Mouse (Mus musculus) layer of hippocampus, postnatal 10 days (tissue): ENCODE results near the gene Mthfsd. TPM values are rescaled to one million over a fixed set of nuclear protein-coding genes. Genes with fewer than 3 reads are reported as not detected.
A peak's percentile ranks its signal among the peaks of the same experiment; 100 is the strongest.

ENCODE experiments used
- DNase-seq, 2 experiments: peaks; one replicate each; pipeline ENCODE4 v3.0.0; 2021; ENCODE audit warnings: low spot score in 2 of 2
- total RNA-seq, 2 experiments: library from RNA; stranded (reverse); gene quantifications; 2 replicates each; pipeline ENCODE4 v1.2.3; 2021

Mthfsd gene
- total RNA-seq, 2 experiments from 2014 or later, result 28.1 to 29.3 TPM

GRCm38 (mm10) chr8:121088871-121089630 lies 19.1 kb downstream of the Mthfsd start:
- DNase-seq, result no peak

GRCm38 (mm10) chr8:121088281-121088680 lies 19.9 kb downstream of the Mthfsd start:
- no peak for DNase-seq

- DNase-seq, result no peak
Measured at GRCm38 (mm10) chr8:121086004-121086900, 21.9 kb downstream of the Mthfsd start.

- DNase-seq, result no peak
Measured at GRCm38 (mm10) chr8:121085561-121085960, 22.6 kb downstream of the Mthfsd start.

- DNase-seq, result no peak
Measured at GRCm38 (mm10) chr8:121085011-121085410, 23.2 kb downstream of the Mthfsd start.

- DNase-seq, result no peak
Measured at GRCm38 (mm10) chr8:121084210-121084951, 23.8 kb downstream of the Mthfsd start, which contains the start of gene Foxf1. Foxf1 (plus strand) TSS chr8:121084386.

- no peak for DNase-seq
Measured at GRCm38 (mm10) chr8:121083936-121084209, 24.3 kb downstream of the Mthfsd start.

GRCm38 (mm10) chr8:121083093-121083935 lies 24.9 kb downstream of the Mthfsd start:
- peak in 1 of 2 experiments; percentile 43 for DNase-seq

- DNase-seq, result no peak
Measured at GRCm38 (mm10) chr8:121082218-121083092, 25.7 kb downstream of the Mthfsd start.

GRCm38 (mm10) chr8:121081398-121081797 lies 26.8 kb downstream of the Mthfsd start:
- no peak for DNase-seq

- no peak for DNase-seq
Measured at GRCm38 (mm10) chr8:121080361-121081090, 27.7 kb downstream of the Mthfsd start.

GRCm38 (mm10) chr8:121079944-121080343 lies 28.2 kb downstream of the Mthfsd start:
- no peak for DNase-seq

GRCm38 (mm10) chr8:121079201-121079600 lies 29.0 kb downstream of the Mthfsd start:
- no peak for DNase-seq

GRCm38 (mm10) chr8:121078721-121079120 lies 29.5 kb downstream of the Mthfsd start:
- no peak for DNase-seq

GRCm38 (mm10) chr8:121076555-121076954 lies 31.6 kb downstream of the Mthfsd start:
- DNase-seq, result no peak

GRCm38 (mm10) chr8:121075936-121076335 lies 32.3 kb downstream of the Mthfsd start:
- no peak for DNase-seq

GRCm38 (mm10) chr8:121074848-121075145 lies 33.4 kb downstream of the Mthfsd start:
- DNase-seq, result no peak

- DNase-seq, result no peak
Measured at GRCm38 (mm10) chr8:121074108-121074847, 33.9 kb downstream of the Mthfsd start.
